Mouse (Mus musculus) monocyte, adult 2 months (primary cell): ENCODE measurements around the gene Ung.

Experiments used
- DNase-seq, 2 experiments: peaks; one replicate each; pipeline ENCODE4 v3.0.0; 2022; ENCODE audit warnings: low spot score in 2 of 2, low read depth in 1 of 2

Ung gene

DNA sequence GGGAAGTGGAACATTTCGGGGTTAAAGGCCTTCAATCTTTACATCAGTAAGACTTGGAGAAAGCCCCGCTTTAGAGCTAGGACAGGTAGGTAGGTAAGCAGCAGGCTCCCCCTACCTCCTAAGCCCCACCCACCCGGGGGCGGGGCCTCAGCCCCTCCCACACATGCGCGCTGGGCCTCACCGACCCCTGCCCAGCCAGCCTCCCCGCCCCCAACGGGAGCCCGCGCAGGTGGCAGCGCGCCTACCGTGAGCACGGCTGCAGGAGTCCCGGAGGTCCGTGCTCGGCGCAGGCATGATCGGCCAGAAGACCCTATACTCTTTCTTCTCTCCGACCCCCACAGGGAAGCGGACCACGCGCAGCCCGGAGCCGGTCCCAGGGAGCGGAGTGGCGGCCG, at the start of gene Ung:
Gene Ung, plus strand, starts transcription at position 176 of the 395 bp plus-strand sequence.
- DNase-seq: no peak

DNA sequence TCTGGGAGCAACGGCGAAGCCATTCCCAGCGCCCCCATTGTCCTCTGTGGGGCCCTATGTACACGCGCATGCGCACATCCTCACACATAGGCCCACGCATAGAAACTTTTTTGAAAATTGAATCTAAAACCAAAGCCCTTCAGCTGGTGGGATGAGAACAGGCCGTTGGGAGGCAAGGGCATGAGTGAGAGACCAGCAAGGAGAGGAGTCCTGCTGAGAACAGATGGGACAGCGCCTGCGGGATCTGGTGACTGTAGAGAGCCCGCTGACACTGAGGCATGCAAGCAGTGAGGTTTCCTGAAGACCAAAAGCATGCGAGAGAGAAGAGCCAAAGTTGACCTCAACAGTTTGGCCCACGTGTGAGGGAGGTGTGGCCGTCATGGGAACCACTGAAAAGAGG, 44.7 kb upstream of the Ung start:
- DNase-seq: no peak

DNA sequence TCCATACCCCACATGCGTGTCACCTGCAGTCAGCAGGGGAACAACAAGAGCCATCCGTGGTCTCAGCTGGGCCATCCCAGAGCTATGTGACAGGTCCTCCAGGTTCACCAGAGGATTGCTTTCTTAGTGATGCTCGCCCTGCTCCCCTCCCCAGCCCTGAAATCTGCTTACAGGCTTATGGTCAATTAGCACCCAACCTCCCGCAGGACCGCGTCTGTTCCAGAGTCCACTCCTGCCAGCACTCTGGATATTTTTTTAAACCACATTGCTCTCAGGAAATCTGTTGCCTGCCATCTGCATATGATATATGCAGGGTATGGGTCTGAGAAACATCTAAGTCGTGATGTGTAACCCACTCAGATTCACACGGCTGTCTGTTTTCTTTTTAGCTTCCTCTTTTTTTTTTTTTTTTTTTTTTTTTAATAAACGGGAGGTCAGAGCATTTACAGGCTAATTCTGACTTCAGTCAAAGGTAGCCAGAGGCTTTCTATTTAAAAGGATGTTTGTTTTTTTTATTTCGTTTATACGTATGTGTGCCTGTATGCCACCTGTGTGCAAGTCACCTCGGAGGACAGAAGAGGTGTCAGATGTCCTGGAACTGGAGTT, 42.2 kb upstream of the Ung start:
- no peak for DNase-seq

DNA sequence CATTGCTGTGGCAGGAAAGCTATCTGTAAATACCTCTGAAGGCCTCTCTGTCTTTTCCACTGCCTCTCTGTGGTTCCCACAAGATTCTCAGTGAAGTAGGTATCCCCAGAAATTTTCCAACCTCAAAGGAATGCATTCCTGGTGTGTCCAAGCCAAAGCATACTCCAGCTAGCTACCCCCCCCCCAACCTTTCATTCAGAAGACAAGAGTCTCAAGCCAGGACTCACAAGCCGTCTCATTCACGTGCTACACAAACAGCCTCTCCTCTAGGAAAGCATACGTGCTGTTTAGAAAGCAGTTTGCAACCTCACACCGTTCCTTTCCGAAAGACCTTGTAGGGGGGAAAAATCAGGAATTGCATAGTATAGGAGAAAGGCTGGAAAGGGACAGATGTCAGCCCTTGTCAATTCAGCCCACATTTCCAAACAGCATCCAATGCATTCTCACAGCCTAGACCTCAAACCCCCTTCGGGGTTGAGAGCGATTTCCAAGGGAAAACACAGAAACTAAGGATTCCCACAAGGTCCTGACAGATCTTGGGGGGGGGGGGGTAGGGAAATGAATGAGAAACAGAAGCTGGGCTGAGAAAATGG, 39.7 kb upstream of the Ung start:
- DNase-seq: no peak

DNA sequence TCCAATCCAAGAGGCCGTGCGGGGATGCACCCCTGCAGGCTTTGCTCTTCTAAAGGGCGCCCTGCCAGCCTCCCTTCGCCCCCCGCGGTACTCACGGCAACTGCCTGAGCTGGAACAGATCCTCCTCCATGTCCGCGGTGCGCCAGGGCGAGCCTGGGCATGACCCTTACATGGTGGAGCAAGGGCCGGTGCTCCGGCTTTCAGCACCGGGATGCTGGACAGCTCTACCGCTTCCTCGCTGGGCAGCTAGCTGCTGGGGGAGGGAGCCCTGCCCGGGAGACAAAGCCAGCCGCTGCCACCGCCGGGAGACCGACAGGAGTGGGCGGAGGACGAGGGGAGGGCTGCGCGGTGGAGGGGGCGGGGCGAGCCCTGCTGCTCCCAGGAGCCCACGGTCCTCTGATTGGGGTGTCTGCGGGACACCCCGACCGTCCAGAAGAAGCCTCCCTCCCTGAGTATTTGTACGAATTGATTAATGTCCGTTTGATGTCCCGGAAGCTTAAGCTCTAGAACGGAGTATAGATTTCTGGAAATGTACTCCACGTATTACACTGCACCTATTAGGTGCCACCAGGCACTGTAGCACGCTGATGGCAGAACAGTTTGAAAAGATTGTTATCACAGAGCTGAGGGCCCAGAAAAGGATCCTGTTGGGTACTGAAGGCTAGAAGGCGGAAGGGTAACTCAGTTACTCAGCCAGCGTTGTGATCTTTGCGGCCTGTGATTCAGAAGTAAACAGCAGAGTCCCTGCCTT, 39.0 kb upstream of the Ung start, which contains the start of gene Svop:
Gene Svop, minus strand, starts transcription at position 514 of the 751 bp plus-strand sequence.
- DNase-seq: peak in 1 of 2 experiments; percentile 7

DNA sequence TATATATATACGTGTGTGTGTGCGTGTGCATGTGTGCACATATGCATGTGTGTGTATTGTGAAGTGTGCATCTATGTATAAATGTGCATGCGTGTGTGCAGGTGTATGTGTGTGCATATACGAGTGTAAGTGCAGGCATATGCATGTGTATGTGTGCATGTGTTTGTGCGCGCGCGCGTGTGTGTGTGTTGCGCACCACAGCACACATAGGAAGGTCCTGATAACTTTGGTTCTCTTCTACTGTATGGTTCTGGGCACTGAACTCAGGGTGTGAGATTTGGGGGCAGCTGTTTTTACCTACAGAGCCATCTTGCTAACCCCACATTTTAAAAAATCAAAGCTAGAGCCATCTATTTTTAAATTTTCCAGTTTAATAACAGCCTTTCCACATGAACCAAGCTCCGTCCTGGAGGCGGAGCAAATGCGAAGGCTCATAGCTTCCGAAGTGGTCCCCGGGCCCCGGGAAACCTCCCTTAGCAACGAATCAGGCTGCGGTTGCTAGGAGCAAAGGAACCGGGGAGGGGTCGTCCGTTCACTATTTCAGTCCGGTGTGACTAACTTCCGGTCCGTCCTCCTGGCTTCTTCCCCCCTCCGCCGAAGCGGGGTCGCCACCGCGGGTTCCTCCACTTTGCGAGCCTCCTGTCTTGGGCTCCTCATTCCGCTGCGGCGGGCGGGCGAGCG, 30.3 kb upstream of the Ung start:
- peak; percentile 53 to 75 for DNase-seq

DNA sequence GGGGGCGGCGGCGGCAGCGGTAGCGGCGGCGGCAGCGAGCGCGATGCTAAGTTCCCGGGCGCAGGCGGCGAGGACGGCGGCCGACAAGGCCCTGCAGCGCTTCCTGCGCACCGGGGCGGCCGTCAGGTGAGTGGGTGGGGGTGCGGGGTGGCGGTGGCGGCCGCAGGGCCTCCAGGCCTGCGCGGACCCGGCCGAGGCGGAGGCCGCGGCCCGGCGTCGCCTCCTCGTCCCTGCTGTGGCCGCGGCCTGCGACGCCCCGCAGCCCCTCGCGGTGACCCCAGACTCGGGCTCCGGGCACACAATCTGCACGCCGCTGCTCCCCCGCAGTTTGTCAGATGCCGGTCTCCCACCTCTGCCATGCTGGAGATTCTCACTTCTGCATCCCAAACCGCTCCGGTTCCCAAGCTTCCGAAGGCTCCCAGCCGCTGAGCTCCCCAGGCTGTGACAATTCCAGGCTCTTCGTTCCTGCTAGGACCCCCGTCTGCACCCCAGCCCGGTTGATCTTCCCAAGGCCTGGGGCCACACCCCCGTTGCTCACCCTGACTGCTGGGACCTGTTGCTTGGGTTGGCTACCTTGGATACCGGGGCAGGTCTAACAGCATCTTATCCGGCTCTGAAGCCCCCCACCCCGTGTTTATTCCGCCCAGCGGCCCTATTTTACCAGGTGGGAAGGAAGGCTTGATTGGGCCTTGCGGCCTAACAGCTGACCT, 29.6 kb upstream of the Ung start:
- DNase-seq: no peak

DNA sequence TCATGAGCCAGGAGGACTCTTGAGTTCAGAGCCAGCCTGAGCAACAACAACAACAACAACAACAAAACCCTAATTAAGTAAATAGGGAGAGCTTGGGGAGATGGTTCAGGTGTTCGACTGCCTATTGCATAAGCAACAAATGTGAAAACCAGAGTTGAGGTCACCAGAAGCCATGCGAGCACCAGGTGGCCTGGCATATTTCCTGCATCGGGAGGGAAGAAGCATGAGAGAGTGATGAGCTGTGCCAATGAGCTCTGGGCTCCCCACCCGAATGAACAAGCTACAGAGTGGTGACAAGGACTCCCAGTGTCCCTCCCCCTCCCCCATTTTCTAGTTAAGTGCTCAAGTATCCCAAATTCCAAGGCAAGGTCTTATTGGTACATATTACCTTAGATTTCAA, 28.3 kb upstream of the Ung start:
- DNase-seq: no peak

DNA sequence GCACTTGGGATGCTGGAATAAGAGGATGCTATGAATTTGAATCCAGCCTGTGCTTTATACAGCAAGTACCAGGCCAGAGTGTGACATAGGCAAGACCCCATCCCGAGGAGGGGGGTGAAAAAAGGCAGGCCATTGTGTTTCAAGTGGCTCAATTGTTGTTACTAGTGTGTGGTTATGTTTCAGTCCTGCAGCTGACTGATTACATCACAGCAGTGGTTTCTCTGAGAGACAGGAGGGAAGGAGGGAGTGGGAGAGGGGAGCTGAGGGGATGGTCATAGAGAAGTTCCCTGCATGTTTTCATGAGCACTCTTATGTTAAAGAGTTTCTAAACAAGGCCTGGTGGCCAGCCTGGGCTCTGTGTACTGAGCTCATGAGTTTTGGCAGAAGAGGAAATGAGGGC, 27.4 kb upstream of the Ung start:
- no peak for DNase-seq

DNA sequence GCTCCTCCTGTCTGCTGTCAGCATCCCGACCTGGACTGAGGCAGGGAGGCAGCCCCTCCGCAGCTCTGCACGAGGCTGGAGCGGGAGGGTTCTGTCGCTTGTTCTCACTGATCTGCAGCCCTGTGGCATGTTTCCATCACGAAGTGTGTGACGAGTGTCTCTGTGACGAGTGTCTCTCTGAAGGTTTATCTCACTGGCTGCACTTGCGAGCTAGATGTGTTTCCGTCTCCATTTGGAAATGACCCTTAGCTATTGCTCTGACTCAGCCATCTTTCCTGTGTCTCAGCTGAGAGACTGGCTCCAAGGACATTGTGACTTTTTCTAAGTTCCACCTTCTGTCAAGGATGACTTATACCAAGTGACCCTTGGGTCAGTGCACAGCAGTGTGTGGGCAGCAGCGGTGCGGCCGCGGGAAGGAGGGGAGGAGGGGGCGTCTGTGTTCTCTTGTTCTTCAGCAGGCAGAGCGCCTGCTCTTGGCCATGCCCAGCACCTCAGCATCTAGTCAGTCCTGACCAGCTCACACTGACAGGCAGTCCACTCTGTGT, 23.7 kb upstream of the Ung start:
- no peak for DNase-seq

DNA sequence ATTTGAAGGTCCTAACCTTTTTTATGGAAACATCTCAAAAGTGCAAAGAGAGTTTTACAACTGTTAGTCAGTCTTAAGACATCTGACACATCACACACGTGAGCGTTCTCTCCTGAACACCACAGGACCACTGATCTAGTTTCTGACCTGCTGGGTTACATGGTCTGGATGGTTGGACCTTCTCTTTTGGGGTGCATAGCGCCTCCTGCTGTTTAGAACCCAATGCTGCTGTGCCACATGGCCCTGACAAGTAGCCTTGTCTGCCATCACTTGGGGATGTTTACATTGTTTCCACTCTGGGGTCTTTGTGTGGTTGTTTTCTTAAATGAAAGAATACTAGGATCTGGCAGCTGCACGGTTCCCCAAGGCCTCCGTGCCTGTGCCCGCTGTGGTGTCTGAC, 16.9 kb upstream of the Ung start:
- DNase-seq: no peak

DNA sequence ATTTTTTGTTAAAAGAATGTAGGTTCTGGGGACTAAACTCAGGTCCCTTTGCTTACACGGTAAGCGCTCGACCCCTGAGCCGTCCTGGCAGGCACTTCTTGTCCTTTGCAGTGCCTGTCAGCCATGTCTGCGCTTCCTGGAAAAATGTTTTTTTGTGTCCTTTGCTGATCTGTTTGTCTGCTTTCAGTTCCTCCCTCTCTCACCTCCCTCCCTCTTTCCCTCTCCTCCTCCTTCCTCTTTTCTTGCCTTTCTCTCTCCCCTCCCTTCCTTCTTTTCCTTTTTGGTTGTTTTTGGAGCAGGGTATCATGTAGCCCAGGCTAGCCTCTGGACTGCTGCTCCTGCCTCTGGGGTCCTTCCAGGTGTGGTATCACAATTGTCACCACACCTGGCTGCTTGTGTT, 15.2 kb upstream of the Ung start:
- no peak for DNase-seq

DNA sequence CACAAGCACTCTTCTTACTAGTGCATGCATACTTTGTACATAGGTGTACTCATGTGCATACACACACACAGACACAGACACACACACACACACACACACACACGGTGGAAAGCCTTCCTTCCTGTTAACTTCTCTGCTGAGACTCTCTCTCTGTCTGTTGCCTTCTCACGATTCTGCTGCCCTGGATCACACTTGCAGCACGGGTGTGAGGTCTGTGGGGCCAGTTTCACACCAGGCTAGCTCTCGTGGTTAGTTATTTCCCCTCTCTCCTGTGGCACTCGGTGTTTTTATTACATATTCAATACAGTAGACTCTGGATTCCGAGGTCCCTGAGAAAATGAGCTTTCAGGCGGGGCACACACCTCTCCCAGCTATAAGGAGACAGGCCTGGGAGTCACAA, 13.6 kb upstream of the Ung start:
- no peak for DNase-seq

DNA sequence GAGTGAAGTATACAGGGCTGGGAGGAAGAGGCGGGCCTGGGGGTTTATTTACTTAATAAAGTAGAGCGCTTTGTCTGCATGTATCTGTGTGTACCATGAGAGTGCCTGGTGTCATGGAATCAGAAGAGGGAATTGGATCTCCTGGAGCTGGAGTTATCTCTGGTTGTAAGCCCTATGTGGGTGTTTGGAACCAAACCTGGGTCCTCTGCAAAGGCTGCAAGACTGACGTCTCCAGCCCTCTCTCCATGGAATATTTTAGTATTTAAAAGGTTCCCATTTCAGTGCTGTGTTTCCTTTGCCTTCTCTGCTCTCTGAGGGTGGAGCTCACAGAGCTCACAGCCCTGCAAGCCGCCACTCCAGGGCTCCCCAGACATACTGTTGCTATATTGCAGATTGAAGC, 10.4 kb upstream of the Ung start:
- DNase-seq: no peak

DNA sequence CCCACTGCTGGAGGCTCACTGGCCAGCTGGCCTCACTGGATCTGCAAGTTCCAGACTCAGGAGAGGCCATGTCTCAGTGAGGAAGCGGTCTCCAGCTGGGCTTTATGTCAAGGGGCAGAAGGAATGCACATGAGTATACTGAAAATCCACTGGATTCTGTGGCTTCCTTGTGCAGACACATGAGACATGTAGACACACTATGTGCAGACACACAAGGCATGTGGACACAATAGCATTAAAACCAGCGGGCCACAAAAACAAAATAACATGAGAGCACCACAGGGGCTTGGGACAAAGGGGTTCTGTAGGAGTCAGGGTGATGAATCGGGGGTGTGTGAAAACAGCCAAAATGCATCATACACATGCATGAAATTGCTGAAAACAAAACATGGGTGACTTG, 4.2 kb upstream of the Ung start:
- DNase-seq: no peak

DNA sequence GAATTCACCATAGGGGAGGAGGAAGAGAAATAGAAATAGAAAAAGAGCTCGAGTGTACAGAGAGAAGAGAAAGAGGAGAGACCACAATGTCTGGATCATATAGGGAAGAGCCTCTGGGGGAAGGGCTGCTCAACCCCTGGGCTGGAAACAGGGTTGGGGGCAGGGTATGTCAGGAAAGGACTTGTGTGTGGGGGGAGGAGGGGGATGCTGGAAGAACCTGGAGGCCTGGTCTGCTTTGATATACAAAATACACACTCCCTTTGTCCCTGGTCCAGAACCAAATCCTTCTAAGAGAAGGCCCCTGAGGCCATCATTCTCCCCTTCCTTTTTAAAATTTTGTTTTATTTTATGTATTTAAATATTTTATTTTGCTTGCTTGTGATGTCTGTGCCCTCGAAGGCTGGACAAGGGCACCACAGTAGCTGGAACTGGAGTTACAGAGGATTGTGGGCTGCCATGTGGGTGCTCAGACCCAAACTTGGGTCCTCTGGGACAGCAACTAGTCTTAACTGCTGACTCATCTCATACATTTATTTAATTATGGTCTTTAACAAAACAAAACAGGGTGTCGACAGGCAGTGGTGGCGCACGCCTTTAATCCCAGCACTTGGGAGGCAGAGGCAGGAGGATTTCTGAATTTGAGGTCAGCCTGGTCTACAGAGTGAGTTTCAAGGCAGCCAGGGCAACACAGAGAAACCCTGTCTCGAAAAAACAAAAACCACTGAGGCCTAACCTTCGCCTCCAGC, 3.5 kb upstream of the Ung start:
- no peak for DNase-seq

DNA sequence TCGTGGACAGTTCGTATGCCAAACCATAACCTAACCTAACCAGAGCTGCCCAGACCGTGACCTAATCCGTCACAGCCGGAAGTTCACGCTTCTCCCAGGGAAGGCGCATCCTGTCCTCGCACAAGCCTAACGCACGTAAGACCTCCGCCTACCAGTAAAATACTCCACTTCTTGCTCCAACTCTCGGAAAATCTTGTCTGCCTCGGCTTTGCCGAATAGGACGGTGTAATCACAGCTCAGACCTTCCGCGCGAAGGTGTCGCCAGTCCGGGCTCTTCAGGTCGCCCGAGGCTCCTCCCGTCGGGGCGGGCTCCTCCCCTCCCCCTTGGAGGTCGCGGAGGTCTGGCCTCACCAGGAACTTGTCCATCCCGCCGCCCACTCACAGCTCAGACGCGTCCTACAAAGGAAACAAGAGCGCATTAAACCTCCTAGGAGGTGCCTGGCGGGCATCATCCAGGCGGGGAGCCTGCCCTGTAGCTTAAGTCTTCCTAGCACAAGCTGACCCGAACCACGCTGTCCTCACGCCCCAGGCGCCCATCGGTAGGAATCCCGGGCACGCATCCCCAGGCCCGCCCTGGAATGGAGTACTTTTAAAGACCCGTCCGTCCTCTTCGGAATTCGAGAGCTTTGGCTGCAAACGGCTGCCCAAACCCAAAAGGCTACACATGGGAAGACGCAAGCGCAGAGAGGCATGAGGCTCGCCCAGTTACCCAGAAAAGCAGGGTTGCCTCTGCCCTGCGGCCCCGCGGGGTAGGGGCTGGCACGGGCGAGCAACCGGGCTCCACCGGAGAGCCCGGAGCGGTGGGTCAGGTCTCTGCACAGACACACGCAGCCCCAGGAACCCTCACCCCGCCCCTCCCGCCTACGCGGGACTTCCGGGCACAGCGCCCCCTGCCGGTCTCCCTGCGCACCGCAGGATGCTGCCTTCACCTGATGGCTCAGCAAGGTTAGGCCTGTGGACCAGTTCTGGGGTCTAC, 2.5 kb upstream of the Ung start, which contains the start of gene Alkbh2:
Gene Alkbh2, minus strand, starts transcription at position 845 of the 976 bp plus-strand sequence.
- DNase-seq: peak in 1 of 2 experiments; percentile 74

DNA sequence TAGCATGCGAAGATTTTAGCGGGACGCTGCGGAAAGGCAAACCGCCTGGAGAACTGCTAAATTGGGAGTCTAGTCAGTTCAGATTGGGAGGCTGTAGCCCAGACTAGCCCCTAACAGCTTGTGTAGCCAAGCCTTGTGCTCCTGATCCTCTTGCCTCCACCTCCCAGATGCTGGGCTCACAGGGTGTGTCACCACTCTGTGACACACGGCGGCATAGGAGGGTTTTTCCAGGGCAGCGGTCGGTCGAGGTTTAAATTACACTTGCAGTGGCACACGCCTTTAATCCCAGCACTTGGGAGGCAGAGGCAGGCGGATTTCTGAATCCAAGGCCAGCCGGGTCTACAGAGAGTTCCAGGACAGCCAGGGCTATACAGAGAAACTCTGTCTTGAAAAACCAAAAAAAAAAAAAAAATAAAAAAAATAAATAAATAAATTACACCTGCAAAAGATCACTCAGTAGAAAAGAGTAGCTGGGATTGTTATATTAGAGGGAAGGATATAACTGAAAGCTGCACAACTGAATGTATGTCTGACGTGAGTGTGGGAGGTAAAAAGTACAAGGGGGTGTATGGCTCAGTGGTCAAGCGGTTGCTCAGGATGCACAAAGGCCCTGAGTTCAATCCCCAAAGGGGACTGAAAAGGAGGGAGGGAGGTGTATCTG, 506 bp upstream of the Ung start:
- DNase-seq: no peak
